Mouse (Mus musculus) CH12.LX (cell line): ENCODE measurements around the gene Gpr137. TPM values are rescaled to one million over a fixed set of nuclear protein-coding genes. Genes with fewer than 3 reads are reported as not detected.

Experiments used
- DNase-seq: peaks from one replicate; pipeline ENCODE4 v3.0.0-alpha.2; 2013; ENCODE audit errors: extremely low read depth
- H3K27ac ChIP-seq: 2 replicates; pipeline ENCODE4 v1.5.1; 2012; ENCODE audit warnings: low read depth, mild to moderate bottlenecking, control low read depth, moderate library complexity; ENCODE audit not compliant: insufficient read depth
- H3K27me3 ChIP-seq: replicated peaks from 2 replicates; pipeline ENCODE3; 2012; ENCODE audit warnings: inconsistent platforms
- H3K36me3 ChIP-seq, 2 experiments: replicated peaks in 1 of 2; 2 replicates each; pipeline versions ENCODE3 to v1.6.1; 2012; ENCODE audit warnings: inconsistent platforms in 1 of 2, low read length in 1 of 2, mild to moderate bottlenecking in 1 of 2, mixed read lengths in 1 of 2, moderate library complexity in 1 of 2; ENCODE audit not compliant: control insufficient read depth in 1 of 2, insufficient read depth in 1 of 2
- H3K4me1 ChIP-seq, 2 experiments: 2 replicates each; pipeline ENCODE4 v1.6.1; 2012; ENCODE audit warnings: inconsistent platforms in 1 of 2, moderate library complexity in 1 of 2; ENCODE audit not compliant: insufficient read depth in 2 of 2, control insufficient read depth in 1 of 2
- H3K4me2 ChIP-seq: 2 replicates; pipeline ENCODE4 v1.6.1; 2012; ENCODE audit warnings: low read depth, mild to moderate bottlenecking, control low read depth; ENCODE audit not compliant: poor library complexity, insufficient read depth, severe bottlenecking
- H3K4me3 ChIP-seq, 3 experiments: fragments of 150-350 bp in 1 of 3; sonication (generic) in 1 of 3; replicated peaks in 1 of 3; 2 replicates each; pipeline versions ENCODE3 to v1.5.1; 2011 to 2012; ENCODE audit warnings: low read depth in 2 of 3, low read length in 2 of 3, mild to moderate bottlenecking in 2 of 3, moderate library complexity in 2 of 3, control low read depth in 1 of 3, improper control_type of control experiment in 1 of 3, inconsistent platforms in 1 of 3, mixed read lengths in 1 of 3; ENCODE audit not compliant: poor library complexity in 1 of 3
- H3K79me2 ChIP-seq: replicated peaks from 2 replicates; pipeline ENCODE4 v1.6.1; 2012; ENCODE audit warnings: mild to moderate bottlenecking, moderate library complexity; ENCODE audit not compliant: control insufficient read depth, poor library complexity, insufficient read depth, severe bottlenecking; ENCODE audit errors: extremely low read depth
- H3K9ac ChIP-seq: 2 replicates; pipeline ENCODE4 v1.6.1; 2012; ENCODE audit warnings: low read depth, mild to moderate bottlenecking, control low read depth, moderate library complexity; ENCODE audit not compliant: insufficient read depth
- H3K9me3 ChIP-seq: replicated peaks from 2 replicates; pipeline ENCODE3; 2012; ENCODE audit warnings: low read length, inconsistent platforms, mixed read lengths
- BHLHE40 ChIP-seq: IDR thresholded peaks from 2 replicates; pipeline ENCODE4 v1.6.1; 2011; ENCODE audit warnings: mild to moderate bottlenecking, low read depth, low read length, improper control_type of control experiment
- CHD1 ChIP-seq: IDR thresholded peaks from 2 replicates; pipeline ENCODE4 v1.6.1; 2012; ENCODE audit warnings: low read depth, low read length, improper control_type of control experiment, inconsistent platforms
- CHD2 ChIP-seq: IDR thresholded peaks from 2 replicates; pipeline ENCODE4 v1.6.1; 2011; ENCODE audit warnings: low read length, improper control_type of control experiment
- CTCF ChIP-seq, 2 experiments: IDR thresholded peaks in 1 of 2; conservative IDR thresholded peaks in 1 of 2; 2 replicates each; pipeline ENCODE4 v1.5.1; 2011 to 2012; ENCODE audit warnings: low read depth in 2 of 2, low read length in 2 of 2, improper control_type of control experiment in 1 of 2, inconsistent platforms in 1 of 2, mild to moderate bottlenecking in 1 of 2, moderate library complexity in 1 of 2
- E2F4 ChIP-seq: IDR thresholded peaks from 2 replicates; pipeline ENCODE4 v1.6.1; 2011; ENCODE audit warnings: low read depth, low read length, improper control_type of control experiment; ENCODE audit not compliant: insufficient replicate concordance
- ELF1 ChIP-seq: IDR thresholded peaks from 2 replicates; pipeline ENCODE4 v1.6.1; 2014; ENCODE audit warnings: low read depth, mild to moderate bottlenecking, inconsistent platforms, low read length, improper control_type of control experiment
- EP300 ChIP-seq: IDR thresholded peaks from 2 replicates; pipeline ENCODE4 v1.6.1; 2011; ENCODE audit warnings: low read length, improper control_type of control experiment
- ETS1 ChIP-seq: conservative IDR thresholded peaks from 2 replicates; pipeline ENCODE4 v1.6.1; 2012; ENCODE audit warnings: low read depth, mild to moderate bottlenecking, inconsistent platforms, low read length, improper control_type of control experiment, moderate library complexity
- GABPA ChIP-seq: IDR thresholded peaks from 2 replicates; pipeline ENCODE4 v1.6.1; 2012; ENCODE audit warnings: low read depth, low read length, improper control_type of control experiment, inconsistent platforms; ENCODE audit not compliant: insufficient replicate concordance
- HCFC1 ChIP-seq: IDR thresholded peaks from 2 replicates; pipeline ENCODE4 v1.6.1; 2012; ENCODE audit warnings: low read depth, mild to moderate bottlenecking, inconsistent platforms, low read length, improper control_type of control experiment
- IRF4 ChIP-seq: IDR thresholded peaks from 2 replicates; pipeline ENCODE4 v1.6.1; 2014; ENCODE audit warnings: low read depth, mild to moderate bottlenecking, inconsistent platforms, low read length, improper control_type of control experiment
- JUN ChIP-seq: IDR thresholded peaks from 2 replicates; pipeline ENCODE4 v1.6.1; 2011; ENCODE audit warnings: low read depth, mild to moderate bottlenecking, low read length, improper control_type of control experiment, moderate library complexity; ENCODE audit not compliant: insufficient read depth
- JUND ChIP-seq: conservative IDR thresholded peaks from 2 replicates; pipeline ENCODE4 v1.6.1; 2011; ENCODE audit warnings: low read depth, low read length, improper control_type of control experiment
- KAT2A ChIP-seq: IDR thresholded peaks from 2 replicates; pipeline ENCODE4 v1.6.1; 2012; ENCODE audit warnings: low read length, improper control_type of control experiment, inconsistent platforms; ENCODE audit not compliant: insufficient replicate concordance
- MAFK ChIP-seq: IDR thresholded peaks from 2 replicates; pipeline ENCODE4 v1.6.1; 2011; ENCODE audit warnings: low read length, improper control_type of control experiment; ENCODE audit not compliant: insufficient replicate concordance
- MAZ ChIP-seq: IDR thresholded peaks from 2 replicates; pipeline ENCODE4 v1.6.1; 2012; ENCODE audit warnings: low read depth, mild to moderate bottlenecking, inconsistent platforms, low read length, improper control_type of control experiment, moderate library complexity
- MEF2A ChIP-seq: IDR thresholded peaks from 2 replicates; pipeline ENCODE4 v1.6.1; 2014; ENCODE audit warnings: low read depth, mild to moderate bottlenecking, inconsistent platforms, low read length, improper control_type of control experiment, borderline replicate concordance
- MXI1 ChIP-seq: IDR thresholded peaks from 2 replicates; pipeline ENCODE4 v1.6.1; 2011; ENCODE audit warnings: mild to moderate bottlenecking, low read depth, low read length, improper control_type of control experiment
- MYC ChIP-seq: IDR thresholded peaks from 2 replicates; pipeline ENCODE4 v1.6.1; 2011; ENCODE audit warnings: low read depth, mild to moderate bottlenecking, improper control_type of control experiment, low read length
- NELFE ChIP-seq: IDR thresholded peaks from 2 replicates; pipeline ENCODE4 v1.6.1; 2011; ENCODE audit warnings: low read depth, low read length, improper control_type of control experiment
- NRF1 ChIP-seq: IDR thresholded peaks from 2 replicates; pipeline ENCODE4 v1.6.1; 2014; ENCODE audit warnings: low read depth, mild to moderate bottlenecking, inconsistent platforms, low read length, improper control_type of control experiment, moderate library complexity
- PAX5 ChIP-seq: IDR thresholded peaks from 2 replicates; pipeline ENCODE4 v1.6.1; 2012; ENCODE audit warnings: low read length, inconsistent platforms, mixed read lengths
- POLR2A ChIP-seq: IDR thresholded peaks from 2 replicates; pipeline ENCODE4 v1.6.1; 2011; ENCODE audit warnings: low read depth, mild to moderate bottlenecking, improper control_type of control experiment, low read length
- POLR2AphosphoS2 ChIP-seq: IDR thresholded peaks from 2 replicates; pipeline ENCODE4 v1.6.1; 2011; ENCODE audit warnings: low read depth, low read length, improper control_type of control experiment
- RAD21 ChIP-seq: IDR thresholded peaks from 2 replicates; pipeline ENCODE4 v1.6.1; 2011; ENCODE audit warnings: low read depth, mild to moderate bottlenecking, low read length, improper control_type of control experiment, moderate library complexity
- RCOR1 ChIP-seq: conservative IDR thresholded peaks from 2 replicates; pipeline ENCODE4 v1.6.1; 2012; ENCODE audit warnings: low read depth, mild to moderate bottlenecking, inconsistent platforms, low read length, improper control_type of control experiment
- SIN3A ChIP-seq: IDR thresholded peaks from 2 replicates; pipeline ENCODE4 v1.6.1; 2012; ENCODE audit warnings: low read length, improper control_type of control experiment, inconsistent platforms
- SMC3 ChIP-seq: IDR thresholded peaks from 2 replicates; pipeline ENCODE4 v1.6.1; 2011; ENCODE audit warnings: low read depth, low read length, improper control_type of control experiment
- TBP ChIP-seq: conservative IDR thresholded peaks from 2 replicates; pipeline ENCODE4 v1.6.1; 2011; ENCODE audit warnings: low read depth, low read length, improper control_type of control experiment
- TCF12 ChIP-seq: IDR thresholded peaks from 2 replicates; pipeline ENCODE4 v1.6.1; 2014; ENCODE audit warnings: low read depth, mild to moderate bottlenecking, inconsistent platforms, low read length, improper control_type of control experiment
- UBTF ChIP-seq: IDR thresholded peaks from 2 replicates; pipeline ENCODE4 v1.6.1; 2012; ENCODE audit warnings: low read depth, mild to moderate bottlenecking, inconsistent platforms, low read length, improper control_type of control experiment, moderate library complexity
- USF1 ChIP-seq: IDR thresholded peaks from 2 replicates; pipeline ENCODE4 v1.6.1; 2014; ENCODE audit warnings: low read depth, mild to moderate bottlenecking, inconsistent platforms, low read length, improper control_type of control experiment
- USF2 ChIP-seq: conservative IDR thresholded peaks from 2 replicates; pipeline ENCODE4 v1.6.1; 2011; ENCODE audit warnings: low read depth, low read length, improper control_type of control experiment
- ZC3H11A ChIP-seq: IDR thresholded peaks from 2 replicates; pipeline ENCODE4 v1.6.1; 2012; ENCODE audit warnings: low read depth, mild to moderate bottlenecking, inconsistent platforms, low read length, improper control_type of control experiment
- ZKSCAN1 ChIP-seq: IDR thresholded peaks from 2 replicates; pipeline ENCODE4 v1.6.1; 2012; ENCODE audit warnings: low read depth, inconsistent platforms, low read length, improper control_type of control experiment, borderline replicate concordance
- ZMIZ1 ChIP-seq: IDR thresholded peaks from 2 replicates; pipeline ENCODE4 v1.6.1; 2012; ENCODE audit warnings: low read depth, mild to moderate bottlenecking, inconsistent platforms, low read length, improper control_type of control experiment
- ZNF384 ChIP-seq: IDR thresholded peaks from 2 replicates; pipeline ENCODE4 v1.6.1; 2012; ENCODE audit warnings: low read depth, low read length, improper control_type of control experiment, inconsistent platforms
- dilution Hi-C: fragments of 300-500 bp; cut with MboI; formaldehyde crosslinking; loops from 2 replicates; pipeline ENCODE4 v1.14.3; 2020; ENCODE audit warnings: low sequenced_read_pairs; ENCODE audit not compliant: extremely low pct_unique_long_range_greater_than_20kb, extremely low pct_ligation_motif_present
- in situ Hi-C: fragments of 300-500 bp; cut with MboI; formaldehyde crosslinking; loops from 3 replicates; pipeline ENCODE4 v1.14.3; 2019; ENCODE audit warnings: low sequenced_read_pairs, low pct_ligation_motif_present, low pct_unique_long_range_greater_than_20kb, mixed read lengths
- polyA plus RNA-seq: library from polyadenylated mRNA; unstranded; fragments of >175 nt; gene quantifications from 2 replicates; pipeline ENCODE4 v1.2.1, GENCODE M21; 2012; ENCODE audit warnings: low read depth; ENCODE audit not compliant: insufficient read length
- total RNA-seq, 2 experiments: library from RNA; depleted of rRNA; stranded (reverse); fragments of 300-350 nt in 1 of 2; fragments of >200 nt in 1 of 2; gene quantifications; 2 replicates each; pipeline ENCODE4 v1.2.3; 2012 to 2014

The Gpr137 gene
- total and polyA plus RNA-seq, 3 experiments, result 8.8 to 18.1 (median 14.4) TPM

DNA sequence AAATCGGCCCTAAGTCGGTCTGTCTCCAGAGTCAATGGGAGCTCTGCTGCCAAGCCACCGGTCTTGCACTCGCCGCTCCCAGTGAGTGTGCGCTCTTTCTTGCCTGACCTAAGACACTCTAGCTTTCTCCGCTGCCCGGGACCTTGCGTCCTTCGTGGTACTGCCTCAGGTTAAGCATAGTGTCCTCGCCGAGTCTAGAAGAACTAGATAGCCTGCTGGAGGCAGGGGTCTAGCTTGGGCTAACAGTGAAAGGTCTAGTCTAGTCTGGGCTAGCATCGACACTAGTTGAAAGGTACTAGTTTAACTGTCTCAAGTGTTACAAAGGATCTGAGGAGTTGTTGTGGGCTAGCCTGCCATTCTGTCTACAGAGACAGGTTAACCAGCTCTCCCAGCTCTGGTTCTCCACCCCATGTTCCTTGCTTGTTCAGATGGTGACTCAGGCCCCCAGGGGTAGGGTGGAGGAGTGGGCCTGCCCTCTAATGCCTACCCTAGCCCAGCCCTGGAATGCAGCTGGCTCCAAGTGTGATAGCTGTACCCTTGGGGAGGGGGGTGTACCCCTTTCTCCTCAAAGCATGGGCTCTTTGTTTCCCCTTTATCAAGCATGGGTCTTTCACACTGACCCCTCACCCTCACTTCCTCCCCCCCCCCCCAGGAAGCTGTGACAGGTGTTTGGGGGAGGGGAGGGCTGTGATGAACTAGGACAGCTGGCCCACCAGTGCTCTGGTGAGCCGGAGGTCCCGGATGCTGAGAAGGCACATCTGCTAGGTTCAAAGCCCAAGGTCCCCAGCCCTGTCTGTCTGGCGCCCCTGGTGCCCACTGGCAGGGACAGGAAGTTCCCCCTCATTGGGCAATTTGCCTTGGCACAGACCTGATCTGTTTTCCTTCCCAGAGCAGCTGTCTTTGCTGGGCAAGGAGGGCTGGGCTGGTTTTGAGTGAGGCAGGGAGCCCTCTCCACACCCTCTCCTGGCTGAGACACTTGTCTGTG, 33.5 kb upstream of the Gpr137 start, which contains the start of gene Plcb3:
Gene Plcb3, minus strand, starts transcription at position 934 of the 985 bp plus-strand sequence.
- in situ Hi-C loops (no loop called here), dilution Hi-C loops (no loop called here)
- TF ChIP-seq JUND (no peak), NELFE (no peak), JUN (no peak), CTCF (conservative IDR thresholded peaks at IDR 0.05 in 1 of 2, IDR thresholded peaks at IDR 0.05 in 1 of 2; ENCODE audit: low read depth in 2 of 2, low read length in 2 of 2) (peak in 1 of 2 experiments; percentile 39; a peak in 2 of 4 replicates), USF2 (no peak), ZKSCAN1 (no peak), USF1 (no peak), POLR2A (peak; percentile 20; the same call in 1 of the 2 replicates), RAD21 (no peak), TCF12 (peak; percentile 77), E2F4 (no peak), MXI1 (peak; percentile 13; the same call in 1 of the 2 replicates), ELF1 (peak; percentile 42), ZNF384 (no peak), EP300 (0 out of 2 replicates have a peak, but pooled peaks have one; percentile 8), NRF1 (0 out of 2 replicates have a peak, but pooled peaks have one; percentile 22), IRF4 (no peak), UBTF (no peak; the same call in 1 of the 2 replicates), PAX5 (no peak), MEF2A (no peak), GABPA (no peak), SMC3 (no peak), RCOR1 (no peak), KAT2A (no peak), CHD1 (no peak), TBP (no peak), HCFC1 (peak; percentile 42; the same call in 1 of the 2 replicates), SIN3A (peak; percentile 72), BHLHE40 (no peak), MAFK (no peak), CHD2 (peak; percentile 76; the same call in 1 of the 2 replicates), MYC (no peak), POLR2AphosphoS2 (no peak), ZMIZ1 (no peak), ZC3H11A (no peak), MAZ (peak; percentile 83; the same call in 1 of the 2 replicates), ETS1 (0 out of 2 replicates have a peak, but pooled peaks have one; percentile 9)

More for the DNA sequence above, 33.5 kb upstream of the Gpr137 start, which contains the start of gene Plcb3:
- Histone ChIP-seq H3K4me3 (peak within 1 kb of the TSS; percentile 77 to 87 (median 85)), H3K9ac (peak within 1 kb of the TSS; percentile 60), H3K4me1 (peaks cover 11 to 50% of the 10 kb centered on the region in 2 experiments), H3K4me2 (peak within 1 kb of the TSS; percentile 75), H3K9me3 (no peaks in the 10 kb centered on the region), H3K36me3 (peaks cover 14 to 25% of the 10 kb centered on the region in 2 experiments), H3K79me2 (peaks cover 29% of the 10 kb centered on the region), H3K27ac (peak within 1 kb of the TSS; percentile 54), H3K27me3 (peaks cover 3% of the 10 kb centered on the region)
- DNase-seq, result peak; percentile 66
